Mouse (Mus musculus) embryonic facial prominence, embryonic 15.5 days (tissue): ENCODE measurements around the gene Sdk1. TPM values are rescaled to one million over a fixed set of nuclear protein-coding genes. Genes with fewer than 3 reads are reported as not detected.

Source experiments
- ATAC-seq: fragments of 200-750 bp; cut with Nextera tagmentation; 2 replicates; pipeline ENCODE4 v1.8.0; 2017; ENCODE audit warnings: low read depth, moderate TSS enrichment; ENCODE audit not compliant: insufficient number of reproducible peaks, low FRiP score, low TSS enrichment
- H3K27ac ChIP-seq: fragments of 300-500 bp; sonication (generic); replicated peaks from 2 replicates; pipeline ENCODE4 v1.5.1; 2015; ENCODE audit warnings: mild to moderate bottlenecking, inconsistent platforms
- H3K27me3 ChIP-seq: fragments of 300-500 bp; sonication (generic); 2 replicates; pipeline ENCODE4 v1.6.1; 2015; ENCODE audit warnings: inconsistent platforms
- H3K36me3 ChIP-seq: fragments of 300-500 bp; sonication (generic); 2 replicates; pipeline ENCODE4 v1.6.1; 2015; ENCODE audit warnings: mild to moderate bottlenecking, inconsistent platforms
- H3K4me1 ChIP-seq: fragments of 300-500 bp; sonication (generic); 2 replicates; pipeline ENCODE4 v1.6.1; 2015; ENCODE audit warnings: inconsistent platforms
- H3K4me2 ChIP-seq: fragments of 300-500 bp; sonication (generic); replicated peaks from 2 replicates; pipeline ENCODE4 v1.6.1; 2015; ENCODE audit warnings: mild to moderate bottlenecking, inconsistent platforms
- H3K4me3 ChIP-seq: fragments of 300-500 bp; sonication (generic); replicated peaks from 2 replicates; pipeline ENCODE4 v1.5.1; 2015; ENCODE audit warnings: mild to moderate bottlenecking, inconsistent platforms
- H3K9ac ChIP-seq: fragments of 300-500 bp; sonication (generic); 2 replicates; pipeline ENCODE4 v1.6.1; 2015; ENCODE audit warnings: inconsistent platforms
- H3K9me3 ChIP-seq: fragments of 300-500 bp; sonication (generic); replicated peaks from 2 replicates; pipeline ENCODE4 v1.6.1; 2016; ENCODE audit warnings: inconsistent platforms
- WGBS: fragments of 180-500 bp; shearing (Covaris S2); methylation state at CpG from one replicate; pipeline ENCODE4 v1.1.7; 2015; 5-methylcytosine and 5-hydroxymethylcytosine counted together
- polyA plus RNA-seq: library from polyadenylated mRNA; unstranded; fragments of >200 nt; fragmentation: Nextera tagmentation; extraction: Ambion mirVana; gene quantifications from 2 replicates; pipeline ENCODE4 v1.2.1, GENCODE M21; 2015

Sdk1 gene
- polyA plus RNA-seq, 1 experiment from 2014 or later = 2.6 TPM

GRCm38 (mm10) chr5:141889766-141890165 is 648.5 kb downstream of the Sdk1 start:
- WGBS = 58% methylated on average over 9 of the region's 9 CpGs
- no peak for ATAC-seq
- Histone ChIP-seq H3K9me3 (no peaks in the 10 kb centered on the region), H3K36me3 (no peaks in the 10 kb centered on the region), H3K4me1 (peaks cover 10% of the 10 kb centered on the region), H3K4me3 (no peak overlapping the region), H3K27me3 (no peaks in the 10 kb centered on the region), H3K27ac (no peak overlapping the region), H3K9ac (no peak overlapping the region), H3K4me2 (no peak overlapping the region)

DNA sequence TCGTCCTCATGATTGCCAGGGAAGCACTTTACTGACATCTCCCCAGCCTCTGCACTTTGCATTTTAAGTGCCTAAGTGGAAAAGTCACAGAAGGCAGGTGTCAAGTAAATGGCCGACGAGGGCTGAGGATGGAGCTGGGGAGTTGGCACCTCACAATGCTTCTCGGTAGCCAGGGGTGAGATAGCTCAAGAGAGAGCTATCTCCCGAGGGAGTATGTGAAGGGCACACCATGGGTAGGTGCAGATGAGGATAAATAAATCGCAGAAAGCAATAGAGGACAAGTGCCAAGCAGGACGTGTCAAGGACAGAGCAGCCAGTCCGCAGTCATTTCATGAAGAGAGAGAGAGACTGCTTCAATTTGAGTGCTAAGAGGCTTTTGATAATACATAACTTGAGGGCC is 655.1 kb downstream of the Sdk1 start:
- H3K4me3 ChIP-seq = no peak overlapping the region
- H3K4me1 ChIP-seq = no peaks in the 10 kb centered on the region
- ATAC-seq = no peak
- H3K9me3 ChIP-seq = no peaks in the 10 kb centered on the region
- WGBS = 84% methylated on average over 8 of the region's 8 CpGs
- H3K9ac ChIP-seq = no peak overlapping the region
- H3K36me3 ChIP-seq = no peaks in the 10 kb centered on the region
- H3K27ac ChIP-seq = no peak overlapping the region
- no peaks in the 10 kb centered on the region for H3K27me3 ChIP-seq
- no peak overlapping the region for H3K4me2 ChIP-seq

DNA sequence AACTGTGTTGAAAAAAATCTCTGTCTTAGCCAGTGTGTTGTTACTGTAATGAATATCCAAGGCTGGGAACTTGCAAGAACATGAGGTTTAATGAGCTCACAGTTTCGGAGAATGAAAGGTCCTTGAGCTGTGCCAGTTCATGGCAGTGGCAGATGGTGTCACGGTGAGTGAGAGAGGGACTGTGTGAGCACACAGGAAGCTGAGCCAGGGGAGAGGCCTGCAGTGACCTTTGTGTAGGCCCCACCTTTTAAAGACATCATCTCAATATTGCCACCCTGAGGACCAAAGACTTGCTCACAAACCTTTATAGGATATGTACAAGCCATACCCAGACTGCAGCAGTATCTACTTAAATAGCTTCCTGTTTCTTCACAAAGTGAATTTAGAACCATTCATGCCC is 656.2 kb downstream of the Sdk1 start:
- Histone ChIP-seq H3K27me3 (no peaks in the 10 kb centered on the region), H3K4me1 (0 out of 2 replicates have a peak, but pooled peaks cover 2% of the 10 kb centered on the region), H3K27ac (no peak overlapping the region), H3K4me2 (no peak overlapping the region), H3K9ac (no peak overlapping the region), H3K36me3 (no peaks in the 10 kb centered on the region), H3K4me3 (no peak overlapping the region), H3K9me3 (no peaks in the 10 kb centered on the region)
- 56% methylated on average over 2 of the region's 2 CpGs for WGBS
- ATAC-seq = no peak

GRCm38 (mm10) chr5:141899751-141900150 is 658.5 kb downstream of the Sdk1 start:
- H3K27me3 ChIP-seq = no peaks in the 10 kb centered on the region
- no peaks in the 10 kb centered on the region for H3K36me3 ChIP-seq
- no peak overlapping the region for H3K4me3 ChIP-seq
- ATAC-seq = no peak
- 0 out of 2 replicates have a peak, but pooled peaks cover 5% of the 10 kb centered on the region for H3K4me1 ChIP-seq
- no peak overlapping the region for H3K27ac ChIP-seq
- no peak overlapping the region for H3K4me2 ChIP-seq
- H3K9me3 ChIP-seq = no peaks in the 10 kb centered on the region
- WGBS = 81% methylated on average over 7 of the region's 7 CpGs
- H3K9ac ChIP-seq = no peak overlapping the region

DNA sequence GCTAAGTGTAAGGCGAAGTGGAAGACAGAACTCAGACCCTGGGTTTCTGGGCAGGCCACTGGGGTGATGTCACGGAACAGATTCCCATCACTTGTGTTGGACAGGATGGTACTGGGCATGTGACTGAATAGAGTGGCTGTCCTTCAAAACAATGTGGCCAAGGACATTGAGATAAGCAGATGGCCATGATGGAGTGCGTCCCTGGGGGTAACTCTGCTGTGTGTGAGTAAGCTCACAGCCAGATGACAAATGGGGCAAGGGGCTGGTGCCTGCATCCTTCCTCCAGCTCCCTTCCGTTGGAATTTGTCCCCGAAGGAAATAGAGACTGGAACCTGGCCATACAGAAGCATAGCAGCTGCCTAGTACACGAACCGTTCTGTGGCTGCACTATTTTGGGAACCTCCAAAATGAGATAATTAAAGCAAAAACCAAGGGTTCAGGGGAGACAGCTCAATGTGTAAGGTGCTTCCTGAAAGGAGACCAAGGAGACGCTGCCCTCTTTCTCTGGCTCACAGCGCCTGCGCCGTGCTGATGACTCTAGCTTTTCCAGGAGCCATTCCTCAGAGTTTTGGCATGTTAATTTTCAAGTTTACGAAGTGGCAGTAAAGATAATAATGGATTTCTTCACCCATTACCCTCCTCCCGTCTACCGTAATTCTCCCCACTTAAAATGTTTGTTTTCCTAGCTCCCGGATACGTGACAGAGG is 661.4 kb downstream of the Sdk1 start:
- H3K27me3 ChIP-seq = no peaks in the 10 kb centered on the region
- H3K36me3 ChIP-seq = no peaks in the 10 kb centered on the region
- ATAC-seq = no peak
- no peak overlapping the region for H3K4me2 ChIP-seq
- H3K9ac ChIP-seq = no peak overlapping the region
- H3K27ac ChIP-seq = no peak overlapping the region
- WGBS = 70% methylated on average over 16 of the region's 16 CpGs
- no peak overlapping the region for H3K4me3 ChIP-seq
- H3K4me1 ChIP-seq = 0 out of 2 replicates have a peak, but pooled peaks cover 5% of the 10 kb centered on the region
- no peaks in the 10 kb centered on the region for H3K9me3 ChIP-seq

GRCm38 (mm10) chr5:141910444-141910843 is 669.2 kb downstream of the Sdk1 start:
- H3K27ac ChIP-seq = no peak overlapping the region
- no peak for ATAC-seq
- WGBS = 74% methylated on average over 3 of the region's 3 CpGs

DNA sequence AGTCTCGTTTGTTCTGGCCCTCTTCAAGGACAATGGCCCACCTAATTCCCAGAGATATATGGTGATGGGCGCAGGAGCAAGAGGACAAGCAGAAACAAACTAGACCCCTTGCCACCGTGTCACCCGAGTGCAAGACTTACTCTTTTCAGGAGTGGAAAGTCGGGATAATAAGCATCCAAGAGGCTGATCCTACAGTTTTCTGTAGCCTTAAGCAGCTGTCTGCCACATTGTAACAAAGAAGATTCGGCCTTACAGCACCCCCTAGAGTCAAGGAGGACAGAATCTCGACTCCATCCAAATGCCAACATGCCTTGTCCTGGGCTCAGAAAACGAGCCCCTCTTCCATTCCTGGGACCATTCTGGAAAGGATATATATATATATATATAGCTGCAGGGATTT is 669.6 kb downstream of the Sdk1 start:
- H3K9ac ChIP-seq = no peak overlapping the region
- no peak for ATAC-seq
- H3K36me3 ChIP-seq = no peaks in the 10 kb centered on the region
- no peaks in the 10 kb centered on the region for H3K4me1 ChIP-seq
- 52% methylated on average over 8 of the region's 8 CpGs for WGBS
- no peak overlapping the region for H3K27ac ChIP-seq
- H3K27me3 ChIP-seq = no peaks in the 10 kb centered on the region
- no peaks in the 10 kb centered on the region for H3K9me3 ChIP-seq
- no peak overlapping the region for H3K4me3 ChIP-seq
- H3K4me2 ChIP-seq = no peak overlapping the region

More at GRCm38 (mm10) chr5:141910444-141910843, 669.2 kb downstream of the Sdk1 start:
- Histone ChIP-seq H3K36me3 (no peaks in the 10 kb centered on the region), H3K4me3 (no peak overlapping the region), H3K4me2 (no peak overlapping the region), H3K9ac (no peak overlapping the region), H3K4me1 (no peaks in the 10 kb centered on the region), H3K9me3 (no peaks in the 10 kb centered on the region), H3K27me3 (no peaks in the 10 kb centered on the region)

GRCm38 (mm10) chr5:141912881-141913280 is 671.6 kb downstream of the Sdk1 start:
- no peaks in the 10 kb centered on the region for H3K4me1 ChIP-seq
- no peak overlapping the region for H3K9ac ChIP-seq
- H3K36me3 ChIP-seq = no peaks in the 10 kb centered on the region
- H3K27ac ChIP-seq = no peak overlapping the region
- no peak overlapping the region for H3K4me2 ChIP-seq
- no peaks in the 10 kb centered on the region for H3K27me3 ChIP-seq
- 51% methylated on average over 7 of the region's 7 CpGs for WGBS
- H3K9me3 ChIP-seq = no peaks in the 10 kb centered on the region
- no peak for ATAC-seq
- no peak overlapping the region for H3K4me3 ChIP-seq

- H3K27me3 ChIP-seq = no peaks in the 10 kb centered on the region
- no peak overlapping the region for H3K4me2 ChIP-seq
- no peaks in the 10 kb centered on the region for H3K36me3 ChIP-seq
- no peak for ATAC-seq
- H3K9me3 ChIP-seq = no peaks in the 10 kb centered on the region
- no peak overlapping the region for H3K9ac ChIP-seq
- no peaks in the 10 kb centered on the region for H3K4me1 ChIP-seq
- no peak overlapping the region for H3K4me3 ChIP-seq
- H3K27ac ChIP-seq = no peak overlapping the region
- 50% methylated on average over 2 of the region's 2 CpGs for WGBS
These were observed 675.7 kb downstream of the Sdk1 start for GRCm38 (mm10) chr5:141916954-141917353.

- WGBS = 69% methylated on average over 9 of the region's 9 CpGs
- 0 out of 2 replicates have a peak, but pooled peaks have one; percentile 48 for ATAC-seq
- no peak overlapping the region for H3K9ac ChIP-seq
These were observed 697.7 kb downstream of the Sdk1 start for GRCm38 (mm10) chr5:141939000-141939399.

DNA sequence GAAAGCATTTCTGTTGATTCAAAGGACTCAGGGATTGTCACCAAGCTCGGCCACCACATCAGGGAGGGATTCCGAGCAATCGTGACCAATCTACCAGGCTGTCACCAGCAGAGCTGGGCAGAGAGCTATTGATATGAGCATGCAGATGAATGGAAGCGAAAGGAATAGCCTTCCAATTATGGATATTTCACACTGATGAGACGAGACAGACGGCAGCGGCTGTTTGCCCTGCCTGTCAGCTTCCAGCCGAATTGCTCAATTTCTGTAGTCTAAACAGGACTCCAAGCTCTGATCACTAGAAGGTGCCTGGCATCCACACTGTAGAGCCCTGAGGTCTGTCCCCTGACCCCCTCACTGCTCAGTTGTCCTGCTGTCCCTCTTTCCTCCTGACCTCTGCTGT is 699.3 kb downstream of the Sdk1 start:
- no peak for ATAC-seq

More at GRCm38 (mm10) chr5:141939000-141939399, 697.7 kb downstream of the Sdk1 start:
- Histone ChIP-seq H3K27ac (no peak overlapping the region), H3K9me3 (no peaks in the 10 kb centered on the region), H3K4me3 (no peak overlapping the region), H3K4me2 (no peak overlapping the region), H3K36me3 (no peaks in the 10 kb centered on the region), H3K27me3 (no peaks in the 10 kb centered on the region), H3K4me1 (no peaks in the 10 kb centered on the region)

GRCm38 (mm10) chr5:141950791-141951190 is 709.5 kb downstream of the Sdk1 start:
- no peaks in the 10 kb centered on the region for H3K36me3 ChIP-seq
- no peak for ATAC-seq
- no peaks in the 10 kb centered on the region for H3K9me3 ChIP-seq
- no peak overlapping the region for H3K27ac ChIP-seq
- H3K27me3 ChIP-seq = no peaks in the 10 kb centered on the region
- H3K4me2 ChIP-seq = no peak overlapping the region
- H3K9ac ChIP-seq = no peak overlapping the region
- no peaks in the 10 kb centered on the region for H3K4me1 ChIP-seq
- H3K4me3 ChIP-seq = no peak overlapping the region
- 44% methylated on average over 11 of the region's 11 CpGs for WGBS

More for the DNA sequence above, 699.3 kb downstream of the Sdk1 start:
- Histone ChIP-seq H3K4me2 (no peak overlapping the region), H3K27me3 (no peaks in the 10 kb centered on the region), H3K36me3 (no peaks in the 10 kb centered on the region), H3K9me3 (no peaks in the 10 kb centered on the region), H3K9ac (no peak overlapping the region), H3K4me3 (no peak overlapping the region), H3K4me1 (no peaks in the 10 kb centered on the region), H3K27ac (no peak overlapping the region)
- WGBS = 86% methylated on average over 8 of the region's 8 CpGs
